Mouse (Mus musculus): ENCODE data around the gene Alcam. TPM values are rescaled to one million over a fixed set of nuclear protein-coding genes. Genes with fewer than 3 reads are reported as not detected.

The Alcam gene
- polyA plus RNA-seq, 1 experiment from 2014 or later: 18.2 TPM

- Histone ChIP-seq H3K27me3 (replicated peaks) (no peaks in the 10 kb centered on the region), H3K27ac (no peak overlapping the region), H3K4me3 (replicated peaks) (no peak overlapping the region), H3K9ac (no peak overlapping the region), H3K4me2 (replicated peaks) (no peak overlapping the region), H3K36me3 (no peaks in the 10 kb centered on the region), H3K9me3 (no peaks in the 10 kb centered on the region), H3K4me1 (replicated peaks) (no peaks in the 10 kb centered on the region)
- no peak for ATAC-seq
- 86% methylated on average over 4 of the region's 4 CpGs for WGBS
Observed at GRCm38 (mm10) chr16:52265066-52265465, 188.8 kb downstream of the Alcam start.

GRCm38 (mm10) chr16:52263751-52264150 lies 190.1 kb downstream of the Alcam start:
- Histone ChIP-seq H3K4me2 (replicated peaks) (no peak overlapping the region), H3K9ac (no peak overlapping the region), H3K4me3 (replicated peaks) (no peak overlapping the region), H3K9me3 (no peaks in the 10 kb centered on the region), H3K27me3 (replicated peaks) (no peaks in the 10 kb centered on the region), H3K4me1 (replicated peaks) (no peaks in the 10 kb centered on the region), H3K27ac (no peak overlapping the region), H3K36me3 (no peaks in the 10 kb centered on the region)
- ATAC-seq: no peak

- no peak for ATAC-seq
- H3K4me2 ChIP-seq (replicated peaks): no peak overlapping the region
- 79% methylated on average over 1 of the region's 1 CpGs for WGBS
- H3K9me3 ChIP-seq: no peaks in the 10 kb centered on the region
- H3K36me3 ChIP-seq: no peaks in the 10 kb centered on the region
- no peaks in the 10 kb centered on the region for H3K4me1 ChIP-seq (replicated peaks)
- H3K9ac ChIP-seq: no peak overlapping the region
- H3K27me3 ChIP-seq (replicated peaks): no peaks in the 10 kb centered on the region
- no peak overlapping the region for H3K4me3 ChIP-seq (replicated peaks)
- H3K27ac ChIP-seq: no peak overlapping the region
Observed at GRCm38 (mm10) chr16:52262582-52262981, 191.3 kb downstream of the Alcam start.

- no peak overlapping the region for H3K27ac ChIP-seq
- H3K9ac ChIP-seq: no peak overlapping the region
- no peak overlapping the region for H3K4me3 ChIP-seq (replicated peaks)
- H3K9me3 ChIP-seq: no peaks in the 10 kb centered on the region
- H3K27me3 ChIP-seq (replicated peaks): no peaks in the 10 kb centered on the region
- WGBS: 100% methylated on average over 1 of the region's 1 CpGs
- no peak overlapping the region for H3K4me2 ChIP-seq (replicated peaks)
- no peak for ATAC-seq
- H3K4me1 ChIP-seq (replicated peaks): no peaks in the 10 kb centered on the region
- no peaks in the 10 kb centered on the region for H3K36me3 ChIP-seq
Observed at GRCm38 (mm10) chr16:52261755-52262154, 192.1 kb downstream of the Alcam start.

DNA sequence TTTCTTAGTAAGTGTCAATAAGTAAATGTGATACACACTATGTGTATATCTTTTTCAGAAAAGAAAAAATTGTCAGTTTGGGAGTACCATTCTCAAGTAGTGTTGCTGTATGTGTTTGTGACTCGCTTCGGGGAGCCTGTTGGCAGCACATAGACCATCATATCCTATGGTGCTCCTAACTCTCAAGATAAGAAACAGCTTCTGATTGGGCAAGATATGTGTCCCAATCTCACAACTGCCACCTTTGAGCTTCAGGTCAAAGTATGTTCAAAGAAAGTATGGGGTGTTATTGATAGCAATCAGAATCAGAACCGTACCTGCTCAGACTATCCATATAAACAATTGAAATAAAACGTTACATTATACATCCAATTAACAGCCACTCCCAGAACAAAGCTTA lies 202.9 kb downstream of the Alcam start:
- 88% methylated on average over 4 of the region's 4 CpGs for WGBS
- ATAC-seq: no peak

DNA sequence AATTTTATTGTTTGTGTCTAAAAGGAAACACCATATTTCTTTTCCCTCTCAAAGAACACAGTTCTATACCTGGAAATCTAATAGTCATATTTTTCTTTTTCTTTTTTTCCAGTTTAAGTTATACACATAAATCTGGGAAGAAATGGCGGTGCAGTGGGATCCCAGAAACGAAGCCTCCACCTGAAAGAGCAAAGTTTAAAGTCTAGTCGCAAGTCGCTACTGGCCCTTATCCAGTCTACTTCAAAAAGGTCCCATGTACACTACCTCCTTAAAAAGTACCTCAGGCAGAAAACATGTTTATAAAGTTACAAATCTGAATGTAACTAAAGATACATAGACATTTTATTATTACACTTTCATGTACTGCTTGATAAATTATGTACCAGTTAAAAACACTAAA lies 203.7 kb downstream of the Alcam start:
- H3K27ac ChIP-seq: no peak overlapping the region
- WGBS: 88% methylated on average over 4 of the region's 4 CpGs
- no peak overlapping the region for H3K4me2 ChIP-seq (replicated peaks)
- H3K9me3 ChIP-seq: no peaks in the 10 kb centered on the region
- ATAC-seq: no peak
- H3K4me1 ChIP-seq (replicated peaks): no peaks in the 10 kb centered on the region
- H3K9ac ChIP-seq: no peak overlapping the region
- H3K36me3 ChIP-seq: no peaks in the 10 kb centered on the region
- H3K27me3 ChIP-seq (replicated peaks): no peaks in the 10 kb centered on the region
- no peak overlapping the region for H3K4me3 ChIP-seq (replicated peaks)

More for the DNA sequence above, 202.9 kb downstream of the Alcam start:
- Histone ChIP-seq H3K36me3 (no peaks in the 10 kb centered on the region), H3K4me1 (replicated peaks) (no peaks in the 10 kb centered on the region), H3K27me3 (replicated peaks) (no peaks in the 10 kb centered on the region), H3K9ac (no peak overlapping the region), H3K4me3 (replicated peaks) (no peak overlapping the region), H3K27ac (no peak overlapping the region), H3K9me3 (no peaks in the 10 kb centered on the region), H3K4me2 (replicated peaks) (no peak overlapping the region)

DNA sequence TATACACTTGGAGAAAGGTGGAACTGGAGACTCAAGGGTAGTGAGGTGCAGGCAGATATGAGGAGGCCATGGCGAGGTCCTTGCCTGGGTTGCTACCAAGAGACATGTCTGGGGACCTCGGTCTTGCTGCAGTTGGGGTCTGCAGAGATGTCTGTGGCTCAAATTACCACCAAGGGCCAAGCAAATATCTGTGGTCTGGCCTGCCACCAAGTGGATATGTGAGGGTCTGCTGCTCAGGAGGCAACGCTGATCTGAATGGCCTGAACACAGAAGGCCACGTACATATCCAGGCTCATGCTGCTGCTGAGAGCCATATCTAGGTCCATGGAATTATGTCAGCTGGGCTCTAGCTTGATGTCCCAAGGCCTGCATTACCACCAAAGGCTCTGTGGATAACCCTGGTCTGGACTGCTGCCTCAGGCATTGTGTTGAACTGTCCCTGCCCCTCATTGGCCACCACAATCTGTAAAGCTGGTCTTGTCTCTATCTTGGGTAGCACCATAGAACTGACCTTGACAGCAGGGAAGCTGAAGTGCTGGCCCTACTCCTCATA lies 210.4 kb downstream of the Alcam start:
- no peak for ATAC-seq
- H3K9me3 ChIP-seq: no peaks in the 10 kb centered on the region
- WGBS: 87% methylated on average over 4 of the region's 4 CpGs

GRCm38 (mm10) chr16:52242144-52242543 lies 211.7 kb downstream of the Alcam start:
- ATAC-seq: peak; percentile 80
- no peaks in the 10 kb centered on the region for H3K27me3 ChIP-seq (replicated peaks)

More for the DNA sequence above, 210.4 kb downstream of the Alcam start:
- Histone ChIP-seq H3K4me1 (replicated peaks) (no peaks in the 10 kb centered on the region), H3K27me3 (replicated peaks) (no peaks in the 10 kb centered on the region), H3K9ac (no peak overlapping the region), H3K36me3 (no peaks in the 10 kb centered on the region), H3K4me3 (replicated peaks) (no peak overlapping the region), H3K27ac (no peak overlapping the region), H3K4me2 (replicated peaks) (no peak overlapping the region)

GRCm38 (mm10) chr16:52229930-52230329 lies 223.9 kb downstream of the Alcam start:
- H3K9ac ChIP-seq: no peak overlapping the region
- no peaks in the 10 kb centered on the region for H3K9me3 ChIP-seq
- 62% methylated on average over 2 of the region's 2 CpGs for WGBS
- no peak overlapping the region for H3K4me3 ChIP-seq (replicated peaks)
- H3K4me1 ChIP-seq (replicated peaks): no peaks in the 10 kb centered on the region
- no peaks in the 10 kb centered on the region for H3K27me3 ChIP-seq (replicated peaks)
- no peak overlapping the region for H3K27ac ChIP-seq
- no peak overlapping the region for H3K4me2 ChIP-seq (replicated peaks)
- ATAC-seq: no peak
- H3K36me3 ChIP-seq: no peaks in the 10 kb centered on the region

More at GRCm38 (mm10) chr16:52242144-52242543, 211.7 kb downstream of the Alcam start:
- WGBS: 69% methylated on average over 2 of the region's 2 CpGs
- Histone ChIP-seq H3K9me3 (no peaks in the 10 kb centered on the region), H3K27ac (no peak overlapping the region), H3K9ac (no peak overlapping the region), H3K36me3 (no peaks in the 10 kb centered on the region), H3K4me1 (replicated peaks) (no peaks in the 10 kb centered on the region), H3K4me2 (replicated peaks) (no peak overlapping the region), H3K4me3 (replicated peaks) (no peak overlapping the region)

GRCm38 (mm10) chr16:52229446-52229845 lies 224.4 kb downstream of the Alcam start:
- Histone ChIP-seq H3K4me1 (replicated peaks) (no peaks in the 10 kb centered on the region), H3K4me2 (replicated peaks) (no peak overlapping the region), H3K9me3 (no peaks in the 10 kb centered on the region), H3K36me3 (no peaks in the 10 kb centered on the region), H3K27me3 (replicated peaks) (no peaks in the 10 kb centered on the region), H3K4me3 (replicated peaks) (no peak overlapping the region), H3K27ac (no peak overlapping the region), H3K9ac (no peak overlapping the region)
- WGBS: 64% methylated on average over 7 of the region's 7 CpGs
- no peak for ATAC-seq

DNA sequence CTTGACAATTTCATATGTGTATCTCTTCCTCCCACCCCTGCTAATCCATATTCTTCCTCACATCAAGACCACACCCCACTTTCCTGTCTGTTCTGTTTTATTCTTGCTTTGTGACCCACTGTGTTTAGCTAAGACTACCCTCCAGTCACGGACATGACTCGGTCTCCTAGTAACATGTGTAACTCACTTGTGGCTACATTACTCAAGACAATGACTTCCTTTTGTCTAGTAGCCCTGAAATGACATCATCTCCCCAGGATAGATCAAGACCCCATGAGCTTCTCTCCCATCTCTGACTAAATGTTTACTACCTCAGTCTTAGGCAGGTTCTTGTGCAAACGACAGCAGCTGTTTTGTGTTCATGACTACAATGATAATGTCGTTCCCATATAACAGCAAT lies 231.0 kb downstream of the Alcam start:
- 74% methylated on average over 4 of the region's 4 CpGs for WGBS
- ATAC-seq: no peak
- no peaks in the 10 kb centered on the region for H3K27me3 ChIP-seq (replicated peaks)
- no peak overlapping the region for H3K27ac ChIP-seq
- H3K36me3 ChIP-seq: no peaks in the 10 kb centered on the region
- H3K9ac ChIP-seq: no peak overlapping the region
- no peaks in the 10 kb centered on the region for H3K4me1 ChIP-seq (replicated peaks)
- H3K4me3 ChIP-seq (replicated peaks): no peak overlapping the region
- H3K9me3 ChIP-seq: no peaks in the 10 kb centered on the region
- no peak overlapping the region for H3K4me2 ChIP-seq (replicated peaks)

- Histone ChIP-seq H3K27me3 (replicated peaks) (no peaks in the 10 kb centered on the region), H3K36me3 (no peaks in the 10 kb centered on the region), H3K4me1 (replicated peaks) (no peaks in the 10 kb centered on the region), H3K9me3 (no peaks in the 10 kb centered on the region), H3K4me3 (replicated peaks) (no peak overlapping the region), H3K4me2 (replicated peaks) (no peak overlapping the region), H3K27ac (no peak overlapping the region), H3K9ac (no peak overlapping the region)
- ATAC-seq: no peak
- WGBS: 17% methylated on average over 2 of the region's 2 CpGs
Observed at GRCm38 (mm10) chr16:52219069-52219468, 234.8 kb downstream of the Alcam start.

- Histone ChIP-seq H3K9ac (no peak overlapping the region), H3K27ac (no peak overlapping the region), H3K4me3 (replicated peaks) (no peak overlapping the region), H3K4me1 (replicated peaks) (no peaks in the 10 kb centered on the region), H3K36me3 (no peaks in the 10 kb centered on the region), H3K4me2 (replicated peaks) (no peak overlapping the region), H3K27me3 (replicated peaks) (no peaks in the 10 kb centered on the region), H3K9me3 (no peaks in the 10 kb centered on the region)
- ATAC-seq: no peak
- WGBS: 80% methylated on average over 8 of the region's 8 CpGs
Observed at GRCm38 (mm10) chr16:52210844-52211606, 242.8 kb downstream of the Alcam start.
